Mouse (Mus musculus) right cerebral cortex, postnatal 36 days (tissue): Measurements from ENCODE around the gene Izumo1.
A peak's percentile ranks its signal among the peaks of the same experiment; 100 is the strongest.

Experiments used
- DNase-seq, 2 experiments: peaks; one replicate each; pipeline ENCODE4 v3.0.0; 2022; ENCODE audit warnings: low spot score in 2 of 2, mixed read lengths in 1 of 2

Izumo1 gene

DNA sequence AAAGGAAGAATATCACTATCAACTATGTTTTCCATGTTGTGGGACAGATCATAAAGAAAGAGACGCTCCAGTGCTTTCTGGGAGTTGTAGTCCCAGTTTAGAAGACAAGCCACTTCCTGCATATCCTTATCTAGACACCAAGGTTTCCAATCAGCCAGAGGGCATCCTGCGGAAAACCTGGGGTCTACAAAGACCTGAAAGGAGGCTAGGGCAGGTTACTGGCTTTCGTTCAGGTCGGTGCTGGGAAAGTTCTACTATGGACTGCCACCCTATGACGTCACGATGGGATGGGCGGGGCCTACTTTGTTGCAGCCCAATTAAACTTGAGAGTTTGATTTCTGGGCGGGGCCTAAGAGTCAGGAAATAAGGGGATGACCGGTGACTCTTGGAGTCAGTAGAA, at the start of gene Izumo1:
Izumo1 (plus strand) TSS at position 369 of the 400 bp plus-strand sequence.
- DNase-seq, result no peak

DNA sequence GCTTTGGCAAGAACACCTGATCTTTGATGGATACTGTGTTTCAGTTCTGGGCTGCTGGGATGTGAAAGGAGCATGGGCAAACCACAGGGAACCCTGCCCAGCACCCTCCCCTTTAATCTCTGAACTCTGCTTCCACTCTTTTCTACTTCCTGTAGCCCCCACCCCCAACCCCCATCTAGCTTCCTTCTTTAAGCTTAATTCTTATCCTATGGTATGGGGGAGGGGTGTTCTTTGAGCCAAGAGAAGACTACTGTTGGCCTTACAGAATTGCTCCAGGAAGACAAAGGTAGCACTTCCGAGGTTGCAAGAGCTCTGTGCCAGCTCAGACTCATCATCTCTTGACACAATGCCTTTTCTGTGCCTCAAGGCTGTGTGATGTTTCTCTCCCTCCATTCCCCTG, 49.6 kb upstream of the Izumo1 start:
- no peak for DNase-seq

DNA sequence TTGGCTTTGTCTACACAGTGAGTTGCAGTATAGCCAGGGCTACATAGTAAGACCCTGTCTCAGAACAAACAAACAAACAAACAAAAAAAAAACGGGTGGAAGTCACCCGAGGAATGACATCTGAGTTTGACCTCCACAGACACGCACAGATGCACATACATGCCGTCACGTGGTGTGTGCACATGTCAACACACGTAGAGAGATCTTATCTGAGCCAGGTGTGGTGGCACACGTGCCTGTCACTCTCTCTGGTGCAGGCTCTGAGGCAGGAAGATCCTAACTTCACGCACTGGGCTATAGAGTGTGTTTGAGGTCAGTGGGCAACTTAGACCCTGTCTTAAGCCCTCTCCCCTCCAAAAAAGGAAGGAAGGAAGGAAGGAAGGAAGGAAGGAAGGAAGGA, 47.7 kb upstream of the Izumo1 start:
- no peak for DNase-seq

DNA sequence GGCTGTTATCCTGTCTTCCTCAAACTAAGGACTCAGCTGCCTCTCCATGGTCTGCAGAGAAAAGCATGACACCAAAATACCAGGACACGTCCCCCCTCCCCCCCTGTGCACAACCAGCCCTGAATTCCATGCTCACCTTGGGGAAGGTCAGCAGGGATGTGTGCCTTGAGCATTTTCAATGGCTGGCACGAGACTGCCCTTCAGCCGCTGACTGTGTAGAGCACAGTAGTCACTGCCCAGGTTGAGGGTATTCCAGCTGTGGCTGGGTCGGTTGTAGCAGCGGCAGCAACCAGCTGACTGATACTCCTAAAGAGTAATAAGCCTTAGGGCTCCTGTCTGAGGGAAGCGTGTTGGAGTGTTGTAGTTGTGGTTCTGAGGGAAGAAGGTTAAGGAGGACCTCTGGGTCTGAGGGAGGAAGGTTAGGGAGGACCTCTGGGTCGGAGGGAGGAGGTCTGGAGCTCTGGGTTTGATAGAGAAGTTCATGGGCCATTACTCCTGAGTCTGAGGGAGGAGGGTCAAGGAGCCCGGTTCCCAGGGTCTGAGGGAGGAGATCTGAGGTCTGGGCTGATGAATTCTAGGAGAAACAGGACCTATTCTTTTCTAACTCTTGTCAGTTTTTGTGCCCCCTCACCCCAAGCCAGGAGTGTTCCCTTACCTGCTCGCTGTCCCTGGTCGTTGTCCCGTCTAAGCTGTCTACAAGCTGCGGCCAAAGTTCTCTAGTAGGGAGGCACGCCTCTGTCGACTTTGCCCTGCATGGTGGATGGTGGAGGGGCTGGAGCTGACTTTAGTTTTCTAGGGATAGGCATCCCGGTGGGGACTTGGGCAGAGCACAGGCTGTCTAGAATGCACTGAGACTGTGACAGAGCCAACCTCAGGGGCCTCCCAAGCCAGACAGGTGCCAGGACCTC, 46.9 kb upstream of the Izumo1 start:
- no peak for DNase-seq

DNA sequence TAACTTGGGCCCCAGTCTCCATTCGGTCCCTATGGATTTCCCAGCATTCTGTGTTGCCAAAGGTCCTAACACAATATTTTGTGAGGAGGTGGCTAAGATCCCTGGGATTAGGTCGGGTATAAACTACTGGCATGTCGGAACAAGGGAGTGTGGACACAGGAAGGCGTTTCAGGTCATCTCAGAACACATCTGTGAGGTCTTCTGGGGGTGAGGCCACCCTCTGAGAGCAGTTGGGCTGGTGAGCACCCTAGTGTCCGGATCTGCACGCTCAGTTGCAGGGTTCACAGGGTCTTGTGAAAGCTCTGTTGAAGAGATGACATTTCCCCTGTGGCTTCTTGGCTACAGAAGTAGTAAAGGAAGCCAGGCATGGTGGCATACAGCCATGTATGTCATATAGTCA, 35.7 kb upstream of the Izumo1 start:
- no peak for DNase-seq

DNA sequence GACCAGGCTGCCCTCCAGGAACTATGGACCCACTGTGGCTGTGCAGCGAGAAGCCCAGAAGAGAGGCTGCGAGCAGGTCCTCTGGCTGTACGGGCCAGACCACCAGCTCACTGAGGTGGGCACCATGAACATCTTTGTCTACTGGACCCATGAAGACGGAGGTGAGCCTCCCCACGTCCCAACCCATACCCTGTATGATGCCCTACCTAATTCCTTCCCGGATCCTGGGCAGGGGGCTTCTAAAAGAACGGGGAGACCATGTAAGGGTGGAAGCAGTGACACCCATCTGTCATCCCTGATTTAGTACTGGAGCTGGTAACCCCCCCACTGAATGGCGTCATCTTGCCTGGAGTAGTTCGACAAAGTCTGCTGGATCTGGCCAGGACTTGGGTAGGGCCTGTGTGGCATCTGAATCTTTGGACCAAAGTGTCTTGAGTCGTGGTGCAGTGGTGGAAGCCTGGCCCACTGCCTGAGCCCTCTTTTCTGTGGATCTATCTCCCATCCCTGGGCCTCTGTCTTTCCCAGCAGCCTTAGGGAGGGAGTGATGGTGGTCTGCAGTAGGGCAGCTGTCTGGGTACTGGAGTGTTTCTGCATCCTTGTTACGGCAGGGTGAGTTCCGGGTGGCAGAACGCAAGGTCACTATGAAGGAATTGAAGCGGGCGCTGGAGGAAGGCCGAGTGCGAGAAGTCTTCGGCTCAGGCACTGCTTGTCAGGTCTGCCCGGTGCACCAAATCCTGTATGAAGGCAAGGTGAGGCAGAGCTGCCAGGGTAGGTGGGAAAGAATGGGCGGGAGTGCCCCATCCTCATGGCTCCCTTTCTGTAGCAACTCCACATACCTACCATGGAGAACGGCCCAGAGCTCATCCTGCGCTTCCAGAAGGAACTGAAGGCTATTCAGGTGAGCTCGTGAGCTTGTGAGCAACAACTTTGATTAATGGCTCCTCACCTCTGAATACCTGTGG, 33.7 kb upstream of the Izumo1 start:
- DNase-seq, result no peak

DNA sequence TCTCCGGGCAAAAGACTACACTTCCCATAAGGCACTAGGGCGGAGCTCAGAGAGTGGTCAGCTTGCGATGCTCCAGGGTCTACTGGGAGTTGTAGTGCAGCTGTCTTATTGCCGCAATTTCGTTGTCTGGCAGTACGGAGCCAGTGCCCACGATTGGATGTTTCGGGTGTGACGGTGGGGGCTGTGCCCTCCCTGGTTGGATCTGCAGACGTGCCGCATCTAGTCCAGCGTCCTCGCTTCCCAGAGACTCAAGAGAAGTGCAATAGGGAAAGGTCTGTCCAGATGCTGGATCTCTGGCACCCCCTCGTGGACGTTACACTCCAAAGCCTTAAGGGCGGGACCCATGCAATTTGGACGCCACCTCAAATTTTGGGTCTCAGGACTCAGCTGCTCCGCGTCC, 32.4 kb upstream of the Izumo1 start:
- DNase-seq, result peak; percentile 98 to 99

DNA sequence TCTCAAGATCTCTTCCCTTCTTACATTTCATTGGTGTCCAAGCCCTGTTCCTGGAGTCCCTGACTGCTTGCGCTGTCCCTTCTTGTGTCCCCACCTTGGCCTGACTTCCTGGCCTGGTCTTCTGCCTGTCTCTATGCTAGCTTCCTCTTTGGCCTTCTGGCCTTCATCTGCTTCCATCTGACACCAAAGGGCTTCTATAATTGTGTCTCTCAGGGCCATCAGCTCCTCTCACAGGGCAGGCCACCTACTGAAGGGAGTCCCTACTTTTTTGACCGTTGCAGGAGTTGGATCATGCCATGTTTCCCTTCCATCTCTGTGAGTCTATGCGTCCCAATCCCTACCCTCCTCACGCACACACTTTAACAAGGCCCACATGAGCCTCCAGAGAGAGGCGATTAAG, 31.7 kb upstream of the Izumo1 start:
- no peak for DNase-seq

DNA sequence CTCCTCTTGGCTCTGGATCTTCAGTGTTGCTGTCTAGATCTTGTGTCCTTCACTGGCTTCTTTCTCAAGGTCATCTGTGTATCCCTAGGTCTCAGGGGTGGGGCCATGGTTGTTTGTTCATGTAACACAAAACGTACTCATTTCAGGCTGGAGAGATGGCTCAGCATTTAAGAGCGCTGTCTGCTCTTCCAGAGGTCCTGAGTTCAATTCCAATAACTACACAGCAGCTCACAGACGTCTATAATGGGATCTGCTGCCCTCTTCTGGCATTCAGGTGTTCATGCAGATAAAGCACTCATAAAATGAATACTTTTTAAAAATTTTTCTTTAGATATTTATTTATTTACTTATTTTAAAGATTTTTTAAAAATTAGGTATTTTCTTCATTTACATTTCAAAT, 30.7 kb upstream of the Izumo1 start:
- DNase-seq, result no peak

DNA sequence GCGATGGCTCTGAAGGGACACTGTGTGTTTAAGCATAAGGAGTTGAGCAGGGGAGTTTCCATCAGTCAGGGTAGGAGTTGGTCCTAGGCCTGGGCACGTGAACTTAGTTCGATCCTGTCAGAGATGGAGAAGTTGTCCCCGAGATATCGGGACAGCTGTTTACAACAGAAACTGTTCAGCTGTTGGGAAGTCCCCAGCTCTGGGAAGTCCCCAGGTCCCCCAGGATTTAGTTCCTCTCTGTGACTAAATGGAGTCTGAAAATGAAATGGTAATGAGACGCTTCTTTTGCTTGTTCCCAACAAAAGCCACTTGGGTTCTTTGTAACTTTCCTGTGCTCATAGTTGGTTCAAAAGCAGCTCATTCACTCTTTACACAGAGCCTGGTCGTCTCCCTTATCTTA, 29.7 kb upstream of the Izumo1 start:
- no peak for DNase-seq

DNA sequence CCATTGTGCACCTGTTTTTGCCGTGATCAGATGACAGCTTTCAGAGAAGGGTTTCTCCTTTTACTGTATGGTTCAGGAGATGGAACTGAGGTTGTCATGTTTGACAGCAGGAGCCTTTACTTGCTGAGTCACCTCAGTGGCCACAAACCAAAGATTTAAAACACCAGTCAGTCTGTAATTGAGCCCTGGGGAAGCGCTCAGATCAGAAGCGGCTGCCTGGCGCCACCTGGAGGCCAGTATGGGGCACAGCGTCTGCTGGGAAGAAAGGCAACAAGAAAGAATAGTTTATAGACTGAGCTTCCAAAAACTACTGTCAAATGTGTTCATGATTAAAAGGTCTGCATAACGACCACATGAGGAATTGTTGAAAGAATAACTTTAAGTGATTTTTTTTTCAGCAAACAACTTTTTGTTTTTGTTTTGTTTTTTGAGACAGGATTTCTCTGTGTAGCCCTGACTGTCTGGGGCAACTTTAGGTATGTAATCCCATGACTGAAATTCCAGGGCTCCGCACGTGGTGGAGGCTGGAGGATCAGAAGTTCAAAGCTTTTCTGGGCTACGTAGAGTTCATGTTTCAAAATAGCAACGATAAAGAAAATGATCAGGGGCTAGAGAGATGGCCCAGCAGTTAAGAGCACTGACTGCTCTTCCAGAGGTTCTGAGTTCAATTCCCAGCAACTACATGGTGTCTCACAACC, 28.3 kb upstream of the Izumo1 start:
- DNase-seq, result peak; percentile 18 to 37

DNA sequence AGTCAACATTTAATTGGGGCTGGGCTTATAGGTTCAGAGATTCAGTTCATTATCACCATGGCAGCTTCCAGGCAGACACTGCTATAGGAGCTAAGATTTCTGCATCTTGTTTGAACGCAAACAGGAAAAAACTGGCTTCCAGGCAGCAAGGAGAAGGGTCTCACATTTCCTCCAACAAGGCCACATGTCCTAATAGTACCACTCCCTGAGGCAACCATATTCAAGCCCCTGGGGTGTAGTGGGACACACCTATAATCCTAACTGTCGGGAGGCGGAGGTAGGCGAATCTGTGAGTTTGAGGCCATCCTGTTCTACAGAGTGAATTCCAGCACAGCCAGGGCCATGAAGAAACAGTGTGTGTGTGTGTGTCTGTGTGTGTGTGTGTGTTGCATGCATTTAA, 26.4 kb upstream of the Izumo1 start:
- no peak for DNase-seq

DNA sequence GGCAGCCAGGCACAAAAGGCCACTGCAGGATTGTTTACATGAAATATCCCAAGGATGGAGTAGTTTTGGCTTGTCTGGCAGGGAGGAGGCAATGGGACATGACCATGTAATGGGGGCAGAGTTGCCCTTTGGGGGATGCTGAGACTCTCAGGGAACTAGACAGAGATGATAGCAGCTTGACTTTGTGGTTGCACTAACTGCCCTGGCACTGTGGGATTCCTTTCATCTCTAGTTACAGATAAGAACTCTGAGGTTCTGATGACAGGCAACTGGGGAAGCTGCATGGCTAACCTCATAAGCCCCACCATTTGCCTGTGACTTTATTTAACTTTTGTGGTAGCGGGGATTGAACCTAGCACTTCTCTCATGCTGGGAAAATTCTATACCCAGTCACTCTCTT, 25.5 kb upstream of the Izumo1 start:
- DNase-seq, result no peak

DNA sequence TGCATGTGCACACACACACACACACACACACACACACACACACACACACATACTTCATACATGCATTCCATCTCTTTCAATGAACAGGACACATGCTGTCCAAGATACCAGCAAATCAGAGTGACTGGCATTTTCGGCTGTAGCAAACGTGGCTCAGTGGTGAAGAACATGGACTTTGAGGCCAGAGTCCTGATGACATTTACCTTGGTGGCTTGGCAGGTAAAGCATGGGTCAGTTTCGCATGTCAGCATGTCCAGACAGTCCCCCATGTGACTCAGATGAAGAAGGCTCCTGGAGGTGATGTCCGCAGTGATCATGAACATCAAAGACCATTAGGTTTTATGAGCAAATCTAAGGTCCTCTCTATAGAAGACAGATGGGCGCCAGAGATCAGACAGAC, 24.6 kb upstream of the Izumo1 start:
- DNase-seq, result no peak

DNA sequence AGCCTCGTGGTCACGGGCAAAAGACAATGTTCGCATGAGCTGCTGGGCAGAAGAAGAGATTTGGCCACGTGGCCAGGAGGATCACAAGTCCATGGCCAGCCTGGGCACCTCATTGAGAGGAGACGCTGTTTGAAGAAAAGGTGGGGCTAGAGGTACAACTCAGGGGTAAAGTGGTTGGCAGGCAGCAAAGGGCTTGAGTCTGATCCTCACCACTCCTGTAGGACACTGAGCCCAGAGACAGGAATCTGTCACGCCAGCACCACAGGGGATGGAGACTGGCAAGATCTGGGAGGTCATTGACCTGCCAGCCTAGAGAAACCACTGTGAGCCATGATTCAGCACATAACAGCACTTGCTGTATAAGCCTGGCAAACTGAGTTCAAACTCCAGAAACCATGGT, 24.1 kb upstream of the Izumo1 start:
- DNase-seq, result no peak

DNA sequence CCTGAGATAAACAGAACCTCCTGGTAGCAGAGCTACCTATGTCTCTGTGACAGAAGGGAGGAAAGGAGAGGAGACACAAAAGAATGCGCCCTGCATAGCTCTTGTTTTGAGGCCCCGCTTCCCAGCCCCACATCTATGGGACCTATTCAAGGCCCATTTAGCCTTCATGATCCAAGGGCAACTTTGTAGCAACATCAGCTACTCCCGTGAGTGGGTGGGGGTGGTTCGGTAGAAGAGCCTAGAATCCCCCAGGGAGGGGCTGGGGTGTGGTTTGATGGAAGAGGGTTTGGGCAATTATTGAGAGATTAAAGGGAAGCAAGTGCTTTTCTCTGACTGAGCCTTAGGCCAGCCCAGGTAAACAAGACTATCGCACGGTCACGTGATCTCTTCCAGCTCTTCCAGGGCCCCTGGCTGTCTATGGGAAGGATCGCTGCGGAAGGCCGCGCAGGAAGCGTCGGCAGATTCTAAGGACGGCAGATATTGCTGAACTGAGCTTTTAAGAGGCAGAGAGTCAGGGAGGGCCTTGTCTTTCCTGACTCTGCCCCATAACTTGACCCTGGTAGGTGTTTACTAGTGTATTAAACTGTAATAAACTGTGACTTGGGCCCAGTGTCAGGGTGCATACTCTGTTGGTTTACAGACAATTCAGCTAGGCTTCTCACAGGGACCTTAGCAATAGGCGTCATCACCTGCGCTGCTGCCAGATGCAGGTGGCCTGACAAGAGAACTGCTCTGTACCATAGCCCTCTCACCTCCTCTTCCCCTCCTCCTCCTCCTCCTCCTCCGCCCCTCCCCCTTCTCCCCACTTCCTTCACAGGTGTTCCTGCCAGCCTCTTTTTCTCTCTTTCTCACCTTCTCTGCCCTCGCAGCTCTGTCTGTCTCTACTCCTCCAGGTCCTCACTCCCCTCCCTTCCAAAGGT, 22.4 kb upstream of the Izumo1 start:
- no peak for DNase-seq

DNA sequence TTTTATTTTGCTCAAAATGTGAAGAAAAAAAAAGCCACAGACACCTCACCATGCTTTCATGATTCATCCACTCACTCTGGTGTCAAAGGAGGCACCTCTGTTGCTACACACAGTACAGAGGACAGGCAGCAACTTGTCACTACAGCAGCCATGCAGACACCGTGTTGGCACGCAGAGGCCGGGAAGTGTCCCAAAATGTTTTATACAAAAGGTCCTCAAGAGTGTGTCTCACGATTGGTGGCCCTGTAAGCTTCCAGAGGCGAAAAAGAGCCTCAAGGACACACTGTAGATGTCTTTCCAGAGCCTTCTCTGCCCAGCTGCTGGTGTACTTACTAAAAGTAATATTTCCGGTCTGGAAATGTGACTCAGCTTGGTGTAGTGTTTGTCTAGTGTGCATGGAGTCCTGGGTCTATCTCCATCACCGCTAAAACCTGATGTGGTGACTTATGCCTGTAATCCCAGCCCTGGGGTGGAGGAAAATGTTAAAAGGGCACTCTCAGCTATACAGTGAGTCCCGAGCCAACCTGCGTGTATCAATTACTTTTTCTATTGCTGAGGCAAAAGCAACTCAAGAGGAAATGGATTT, 15.8 kb upstream of the Izumo1 start:
- DNase-seq, result no peak

DNA sequence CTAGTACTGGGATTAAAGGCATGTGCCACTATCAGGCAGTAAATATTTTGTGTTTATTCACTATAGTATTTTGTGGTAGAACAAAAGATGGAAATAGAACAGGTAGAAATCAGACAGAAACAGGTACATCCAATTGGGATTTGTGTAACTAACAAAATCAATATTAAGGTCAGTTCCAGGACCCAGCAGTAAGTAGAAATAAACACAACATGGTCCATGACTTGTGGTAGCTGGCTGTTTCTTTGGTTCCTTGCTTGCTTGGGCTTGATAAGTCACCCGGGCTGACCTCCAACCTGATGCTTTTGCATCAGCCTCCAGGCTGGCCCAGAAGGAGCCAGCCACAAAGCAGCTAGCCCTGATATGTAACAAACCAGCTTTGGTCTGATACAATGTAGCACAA, 12.1 kb upstream of the Izumo1 start:
- DNase-seq, result no peak

DNA sequence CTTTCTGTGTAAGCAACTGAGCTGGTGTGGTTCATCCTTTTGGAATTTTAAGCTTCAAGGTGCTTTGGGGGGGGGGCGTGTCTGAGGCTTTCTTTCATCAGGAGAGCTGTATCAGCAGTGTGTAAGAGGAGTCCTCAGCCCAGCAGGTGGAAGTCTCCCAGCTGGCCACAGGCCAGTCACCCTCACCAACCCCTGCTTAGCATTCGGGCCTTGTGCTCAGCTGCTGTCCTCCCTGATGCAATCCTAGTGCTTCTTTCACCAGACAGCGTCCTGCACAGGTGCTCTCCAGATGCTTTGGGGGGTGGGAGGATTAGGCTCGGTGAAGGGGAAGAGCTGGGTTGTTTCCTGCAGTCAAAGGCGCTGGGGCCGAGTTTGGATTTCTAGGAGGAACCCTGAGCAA, 5.3 kb upstream of the Izumo1 start:
- DNase-seq, result no peak

DNA sequence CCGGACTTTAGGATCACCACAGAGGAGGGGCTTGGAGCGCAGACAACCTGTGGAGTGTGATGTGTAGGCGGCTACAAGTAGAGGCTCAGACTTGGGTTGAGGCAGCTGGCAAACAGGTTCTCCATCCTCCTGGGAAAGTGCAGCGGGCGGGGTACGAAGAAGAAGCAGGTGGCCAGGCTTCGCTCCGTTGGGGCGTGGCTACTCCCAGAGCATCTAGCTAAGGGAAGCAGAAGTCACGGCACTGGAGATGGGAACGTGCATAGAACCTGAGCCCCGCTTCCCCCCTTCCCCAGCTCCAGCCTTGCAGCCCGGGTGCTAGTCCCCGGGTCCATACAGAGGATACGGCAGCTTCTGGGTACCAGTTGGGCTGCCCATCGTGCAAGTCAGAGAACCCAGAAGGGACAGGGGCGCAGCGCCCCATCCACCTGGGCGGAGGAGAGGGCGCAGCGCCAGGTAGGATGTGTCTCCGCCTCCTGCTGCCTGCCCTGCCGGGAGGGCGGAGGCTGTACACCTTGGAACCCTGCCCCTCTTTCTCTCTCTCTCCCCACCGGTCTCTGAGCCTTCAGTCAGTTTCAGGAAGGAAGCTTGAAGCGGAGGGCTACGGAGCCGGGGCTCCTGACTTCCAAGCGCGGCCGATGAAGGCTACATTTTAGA, 4.4 kb upstream of the Izumo1 start, which contains the start of gene Fut1:
Fut1 (plus strand) TSS at position 248 of the 654 bp plus-strand sequence.
- no peak for DNase-seq
